Mouse (Mus musculus) lung, adult 2 months (tissue): Measurements from ENCODE around the gene Tmem80.

Experiments
- CTCF ChIP-seq: fragments of 200-500 bp; IDR thresholded peaks from 2 replicates; pipeline ENCODE4 v1.5.1; 2011; ENCODE audit warnings: mild to moderate bottlenecking, low read length, control low read depth; ENCODE audit not compliant: insufficient read depth
- POLR2A ChIP-seq: fragments of 200-500 bp; IDR thresholded peaks from 2 replicates; pipeline ENCODE4 v1.6.1; 2011; ENCODE audit warnings: low read depth, mild to moderate bottlenecking, control low read depth, low read length, borderline replicate concordance; ENCODE audit errors: extremely low read depth

GRCm38 (mm10) chr7:141338576-141339131 lies 11.1 kb downstream of the Tmem80 start, which contains the start of gene Eps8l2:
- TF ChIP-seq CTCF: no peak
- TF ChIP-seq POLR2A: peak; percentile 72; the same call in 1 of the 2 replicates
